Mouse (Mus musculus) adrenal gland, postnatal 25 days (tissue): Measurements from ENCODE around the gene Flvcr1. TPM values are rescaled to one million over a fixed set of nuclear protein-coding genes. Genes with fewer than 3 reads are reported as not detected.

ENCODE experiments used
- DNase-seq: peaks from one replicate; pipeline ENCODE4 v3.0.0; 2021; ENCODE audit warnings: mixed read lengths
- total RNA-seq: library from RNA; stranded (reverse); gene quantifications from 2 replicates; pipeline ENCODE4 v1.2.3, GENCODE M21; 2021

Flvcr1 gene
- total RNA-seq, 1 experiment from 2014 or later, result 14.7 TPM

- no peak for DNase-seq
Measured at GRCm38 (mm10) chr1:190980470-190980869, 45.5 kb downstream of the Flvcr1 start.

- peak; percentile 88 for DNase-seq
Measured at GRCm38 (mm10) chr1:190979100-190979563, 46.8 kb downstream of the Flvcr1 start, which contains the start of gene Vash2. Vash2 (minus strand) TSS chr1:190979296.

DNA sequence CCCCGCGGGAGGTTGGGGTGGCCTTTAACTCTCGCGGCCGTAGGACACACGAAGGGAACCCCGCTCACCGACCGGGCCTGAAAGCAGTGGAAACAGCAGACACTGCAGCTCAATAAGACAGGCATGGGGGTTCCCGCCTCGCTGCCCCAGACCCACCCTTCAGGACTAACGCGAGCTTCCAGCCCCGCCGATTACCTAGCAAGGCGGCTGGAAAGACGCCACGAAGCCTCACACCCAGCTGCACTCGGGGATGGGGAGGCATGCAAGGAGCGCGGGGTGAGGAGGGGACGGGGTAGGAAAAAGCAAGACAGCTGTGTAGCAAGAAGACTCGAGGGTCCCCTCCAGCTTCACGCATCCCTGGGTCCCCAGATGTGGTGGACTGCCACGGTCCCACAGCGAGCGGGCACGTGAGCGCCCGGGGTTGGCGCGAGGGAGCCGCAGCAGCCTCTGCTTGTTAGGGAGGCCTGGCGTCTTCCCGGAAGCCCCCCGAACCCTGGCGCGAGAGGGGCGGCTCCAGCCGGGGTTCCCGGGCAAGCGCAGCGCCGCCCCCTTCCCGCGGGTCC lies 47.4 kb downstream of the Flvcr1 start:
- peak; percentile 11 for DNase-seq

DNA sequence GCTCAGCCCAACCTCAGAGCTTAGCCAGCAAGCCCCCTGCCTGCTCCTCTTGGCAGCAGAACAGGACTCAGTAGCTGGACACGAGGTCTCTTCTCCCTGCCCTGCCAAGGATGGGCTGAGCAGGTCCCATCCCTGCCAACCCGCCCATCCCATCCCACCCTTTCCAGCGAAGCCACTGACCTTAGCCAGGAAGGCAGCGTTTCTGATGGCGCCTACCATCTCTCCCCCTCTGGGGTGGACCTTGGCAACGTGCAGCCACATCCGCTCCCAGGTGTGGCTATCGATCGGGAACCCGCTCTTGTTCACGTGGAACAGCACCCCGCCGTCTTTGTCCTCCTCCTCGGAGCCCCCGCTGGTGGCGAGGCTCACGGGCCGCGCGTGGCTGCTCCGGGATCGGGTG lies 48.0 kb downstream of the Flvcr1 start:
- no peak for DNase-seq

- DNase-seq, result no peak
Measured at GRCm38 (mm10) chr1:190976887-190977573, 48.9 kb downstream of the Flvcr1 start.

DNA sequence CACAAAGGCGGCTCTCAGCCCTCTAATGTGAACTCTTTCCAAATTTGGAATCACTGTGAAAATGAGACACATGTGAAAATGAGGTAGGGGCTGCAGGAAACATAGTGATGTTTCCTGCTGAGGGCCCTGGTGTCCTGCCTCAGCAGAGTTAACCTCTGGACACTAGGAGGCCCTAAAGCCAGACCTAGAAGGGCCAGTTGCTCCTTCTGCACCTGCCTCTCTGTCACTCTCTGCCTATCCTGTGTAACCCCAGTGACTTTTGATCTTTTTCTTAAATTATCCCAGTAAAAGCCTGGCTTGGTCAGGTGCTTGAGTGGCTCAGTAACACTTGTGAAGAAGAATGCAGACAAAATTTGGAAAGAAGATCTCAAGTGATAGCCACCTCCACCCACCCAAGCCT lies 51.1 kb downstream of the Flvcr1 start:
- no peak for DNase-seq

DNA sequence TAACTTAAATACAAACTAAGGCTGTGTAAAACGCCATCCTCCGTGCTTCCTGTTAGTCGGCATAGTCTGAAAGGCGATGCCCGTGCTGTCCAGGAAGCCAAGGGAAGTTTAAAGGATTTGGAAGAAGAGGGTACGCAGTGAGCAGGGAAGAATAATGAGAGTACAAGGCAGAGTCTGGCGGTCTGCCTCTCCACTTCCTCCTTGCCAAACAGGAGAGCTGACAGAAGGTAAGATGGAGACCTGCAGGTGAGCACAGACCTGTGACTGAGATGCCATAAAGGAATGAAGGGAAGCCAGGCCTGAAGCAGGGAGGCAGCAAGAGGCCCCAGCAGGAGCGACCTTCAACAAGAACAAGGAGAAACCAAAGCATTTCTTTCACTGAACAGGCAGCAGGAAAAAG lies 51.8 kb downstream of the Flvcr1 start:
- no peak for DNase-seq

DNA sequence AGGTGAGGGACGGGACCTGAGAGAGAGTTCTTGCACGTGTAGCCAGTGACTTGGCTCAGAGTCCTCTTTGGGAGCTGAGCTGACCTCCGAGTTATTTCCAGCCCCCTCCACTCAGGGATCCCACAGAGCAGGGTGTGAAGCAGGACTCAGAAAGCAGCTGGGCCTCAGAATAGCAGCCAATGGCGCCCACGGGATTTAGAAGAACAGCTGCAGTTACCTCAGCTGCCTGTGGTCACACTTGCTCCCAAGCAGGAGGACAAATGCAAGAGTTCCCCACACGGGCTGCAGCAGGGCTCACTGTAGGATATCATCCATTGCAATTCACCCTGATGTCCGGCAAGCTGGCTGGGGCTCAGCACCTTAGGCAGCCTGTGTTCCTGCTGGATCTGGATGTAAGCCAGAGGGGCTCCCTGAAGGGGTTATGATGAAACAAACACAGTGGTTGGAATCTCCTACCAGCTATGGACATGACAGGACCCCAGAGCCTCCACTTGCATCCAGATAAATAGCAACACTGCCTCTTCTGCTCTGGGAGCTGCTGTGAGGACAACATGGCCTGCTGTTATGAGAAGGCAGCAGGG lies 53.3 kb downstream of the Flvcr1 start:
- no peak for DNase-seq

GRCm38 (mm10) chr1:190971708-190972610 lies 54.0 kb downstream of the Flvcr1 start:
- no peak for DNase-seq

- DNase-seq, result no peak
Measured at GRCm38 (mm10) chr1:190968010-190968409, 57.9 kb downstream of the Flvcr1 start.

DNA sequence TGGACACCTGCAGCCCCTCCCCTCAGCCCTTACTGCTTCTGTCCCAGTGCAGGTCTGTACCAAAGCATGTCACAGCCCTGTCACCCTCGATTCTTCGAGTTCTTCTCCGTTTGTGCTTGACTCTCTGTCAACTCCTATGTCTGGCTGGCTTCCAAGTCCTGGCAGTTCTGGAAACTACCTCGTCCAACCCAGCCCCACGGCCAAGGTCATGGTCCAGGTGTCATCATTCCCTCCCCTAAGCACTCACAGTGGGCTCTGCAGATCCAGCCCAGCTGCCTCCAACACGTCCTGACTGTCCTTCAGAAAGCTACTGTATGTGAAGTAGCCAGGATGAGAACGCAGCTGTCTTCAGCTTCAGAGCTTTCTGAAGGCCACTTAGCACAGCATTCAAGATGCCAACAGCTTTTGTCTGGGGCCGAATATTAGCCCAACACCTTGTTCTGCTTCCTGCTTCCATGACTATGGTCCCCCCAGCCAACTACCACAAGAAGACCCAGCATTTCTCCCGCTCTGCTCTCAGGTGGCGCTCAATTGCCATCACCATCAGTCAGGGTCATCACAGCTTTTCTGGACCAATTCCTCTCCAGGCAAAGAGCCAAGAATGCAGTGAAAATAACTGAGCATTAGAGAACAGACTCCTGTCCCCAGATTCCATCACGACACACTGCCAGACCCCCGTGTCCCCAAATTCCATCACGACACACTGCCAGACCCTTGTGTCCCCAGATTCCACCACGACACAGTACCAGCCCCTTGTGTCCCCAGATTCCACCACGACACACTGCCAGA lies 60.8 kb downstream of the Flvcr1 start:
- DNase-seq, result no peak

GRCm38 (mm10) chr1:190962760-190963159 lies 63.2 kb downstream of the Flvcr1 start:
- DNase-seq, result no peak

GRCm38 (mm10) chr1:190958821-190959220 lies 67.1 kb downstream of the Flvcr1 start:
- no peak for DNase-seq

Other genes with a start within 250 kb of the Flvcr1 start
- 24.9 and 27.1 TPM in 2 replicates for gene Rps6kc1, start 114.4 kb downstream of the Flvcr1 start, total RNA-seq
- gene Angel2, start 101.0 kb downstream of the Flvcr1 start, total RNA-seq, result 44.3 and 56.8 TPM in 2 replicates
- gene Vash2, start 46.9 kb downstream of the Flvcr1 start, total RNA-seq, result 0.48 and 0.49 TPM in 2 replicates
- gene Spata45, start 10.5 kb upstream of the Flvcr1 start, total RNA-seq, result not detected in 2 replicates
- 18.1 and 28.4 TPM in 2 replicates for gene Tatdn3, start 36.8 kb upstream of the Flvcr1 start, total RNA-seq
- 1.9 and 3.3 TPM in 2 replicates for gene Nsl1, start 36.9 kb upstream of the Flvcr1 start, total RNA-seq
- 1.7 and 3.1 TPM in 2 replicates for gene Batf3, start 71.7 kb upstream of the Flvcr1 start, total RNA-seq
- not detected in 2 replicates for gene Fam71a, start 138.7 kb upstream of the Flvcr1 start, total RNA-seq
- 0.67 TPM in 1 of 2 replicates, not detected in the other for gene Atf3, start 191.9 kb upstream of the Flvcr1 start, total RNA-seq